Mouse (Mus musculus) embryonic facial prominence, embryonic 11.5 days (tissue): ENCODE measurements around the gene 1110002E22Rik. TPM values are rescaled to one million over a fixed set of nuclear protein-coding genes. Genes with fewer than 3 reads are reported as not detected.
A peak's percentile ranks its signal among the peaks of the same experiment; 100 is the strongest.

Source experiments
- ATAC-seq: fragments of 200-750 bp; cut with Nextera tagmentation; replicated peaks from 2 replicates; pipeline ENCODE4 v1.8.0; 2017; ENCODE audit warnings: low read depth; ENCODE audit not compliant: insufficient number of reproducible peaks, low FRiP score, low TSS enrichment
- DNase-seq: peaks from one replicate; pipeline ENCODE4 v3.0.0-alpha.2; 2015; ENCODE audit warnings: low spot score
- H3K27ac ChIP-seq: fragments of 300-500 bp; sonication (generic); replicated peaks from 2 replicates; pipeline ENCODE4 v1.5.1; 2014; ENCODE audit warnings: mild to moderate bottlenecking, low read depth, low read length, control low read depth
- H3K27me3 ChIP-seq: fragments of 300-500 bp; sonication (generic); 2 replicates; pipeline ENCODE4 v1.6.1; 2014; ENCODE audit warnings: mild to moderate bottlenecking, low read length, moderate library complexity, mixed read lengths; ENCODE audit not compliant: control insufficient read depth, insufficient read depth
- H3K36me3 ChIP-seq: fragments of 300-500 bp; sonication (generic); replicated peaks from 2 replicates; pipeline ENCODE4 v1.6.1; 2014; ENCODE audit warnings: low read depth, mild to moderate bottlenecking, low read length, moderate library complexity, mixed read lengths; ENCODE audit not compliant: control insufficient read depth, insufficient read depth
- H3K4me1 ChIP-seq: fragments of 300-500 bp; sonication (generic); 2 replicates; pipeline ENCODE4 v1.6.1; 2014; ENCODE audit warnings: low read length, mixed read lengths; ENCODE audit not compliant: control insufficient read depth, insufficient read depth
- H3K4me2 ChIP-seq: fragments of 300-500 bp; sonication (generic); 2 replicates; pipeline ENCODE4 v1.6.1; 2014; ENCODE audit warnings: low read depth, mild to moderate bottlenecking, control low read depth, low read length, moderate library complexity
- H3K4me3 ChIP-seq: fragments of 300-500 bp; sonication (generic); 2 replicates; pipeline ENCODE4 v1.5.1; 2014; ENCODE audit warnings: low read depth, low read length, control low read depth
- H3K9ac ChIP-seq: fragments of 300-500 bp; sonication (generic); replicated peaks from 2 replicates; pipeline ENCODE4 v1.6.1; 2014; ENCODE audit warnings: mild to moderate bottlenecking, control low read depth, low read length
- H3K9me3 ChIP-seq: fragments of 300-500 bp; sonication (generic); replicated peaks from 2 replicates; pipeline ENCODE4 v1.6.1; 2016; ENCODE audit warnings: mild to moderate bottlenecking, low read length, inconsistent platforms, mixed read lengths; ENCODE audit not compliant: control insufficient read depth
- WGBS: fragments of 180-500 bp; shearing (Covaris S2); extraction: QIAGEN DNeasy Blood & Tissue Kit; methylation state at CpG from one replicate; pipeline ENCODE4 v1.1.7; 2014; 5-methylcytosine and 5-hydroxymethylcytosine counted together
- polyA plus RNA-seq: library from polyadenylated mRNA; unstranded; fragments of >200 nt; fragmentation: Nextera tagmentation; extraction: Ambion mirVana; gene quantifications from 2 replicates; pipeline ENCODE4 v1.2.1, GENCODE M21; 2014

The 1110002E22Rik gene
- polyA plus RNA-seq, 1 experiment from 2014 or later, result 0.17 TPM

GRCm38 (mm10) chr3:138066348-138066856 lies 1.6 kb downstream of the 1110002E22Rik start:
- H3K4me1 ChIP-seq, result 0 out of 2 replicates have a peak, but pooled peaks cover 4% of the 10 kb centered on the region
- no peaks in the 10 kb centered on the region for H3K36me3 ChIP-seq
- no peak for DNase-seq
- ATAC-seq, result no peak
- H3K4me3 ChIP-seq, result no peak overlapping the region
- no peak overlapping the region for H3K27ac ChIP-seq
- peak overlapping the region; percentile 3; the same call in 1 of the 2 replicates for H3K4me2 ChIP-seq
- H3K9ac ChIP-seq, result no peak overlapping the region
- H3K27me3 ChIP-seq, result no peaks in the 10 kb centered on the region
- no peaks in the 10 kb centered on the region for H3K9me3 ChIP-seq
- WGBS, result 80% methylated on average over 20 of the region's 20 CpGs

- H3K27me3 ChIP-seq, result no peaks in the 10 kb centered on the region
- no peak within 1 kb of the TSS for H3K9ac ChIP-seq
- H3K9me3 ChIP-seq, result no peaks in the 10 kb centered on the region
- H3K36me3 ChIP-seq, result no peaks in the 10 kb centered on the region
- H3K4me3 ChIP-seq, result no peak within 1 kb of the TSS
- peak within 1 kb of the TSS; percentile 3; the same call in 1 of the 2 replicates for H3K4me2 ChIP-seq
- no peak for DNase-seq
- 95% methylated on average over 12 of the region's 12 CpGs for WGBS
- no peak within 1 kb of the TSS for H3K27ac ChIP-seq
- no peak for ATAC-seq
- 0 out of 2 replicates have a peak, but pooled peaks cover 4% of the 10 kb centered on the region for H3K4me1 ChIP-seq
Observed at GRCm38 (mm10) chr3:138067288-138067687, 2.4 kb downstream of the 1110002E22Rik start, which contains the start of gene Gm5105. Gene Gm5105, minus strand, starts transcription at chr3:138067388.

- Histone ChIP-seq H3K9me3 (no peaks in the 10 kb centered on the region), H3K4me1 (0 out of 2 replicates have a peak, but pooled peaks cover 4% of the 10 kb centered on the region), H3K9ac (no peak overlapping the region), H3K27ac (no peak overlapping the region), H3K36me3 (no peaks in the 10 kb centered on the region), H3K27me3 (no peaks in the 10 kb centered on the region), H3K4me2 (no peak overlapping the region), H3K4me3 (no peak overlapping the region)
- 93% methylated on average over 12 of the region's 12 CpGs for WGBS
- DNase-seq (no peak), ATAC-seq (no peak)
Observed at GRCm38 (mm10) chr3:138068103-138068502, 3.3 kb downstream of the 1110002E22Rik start.

DNA sequence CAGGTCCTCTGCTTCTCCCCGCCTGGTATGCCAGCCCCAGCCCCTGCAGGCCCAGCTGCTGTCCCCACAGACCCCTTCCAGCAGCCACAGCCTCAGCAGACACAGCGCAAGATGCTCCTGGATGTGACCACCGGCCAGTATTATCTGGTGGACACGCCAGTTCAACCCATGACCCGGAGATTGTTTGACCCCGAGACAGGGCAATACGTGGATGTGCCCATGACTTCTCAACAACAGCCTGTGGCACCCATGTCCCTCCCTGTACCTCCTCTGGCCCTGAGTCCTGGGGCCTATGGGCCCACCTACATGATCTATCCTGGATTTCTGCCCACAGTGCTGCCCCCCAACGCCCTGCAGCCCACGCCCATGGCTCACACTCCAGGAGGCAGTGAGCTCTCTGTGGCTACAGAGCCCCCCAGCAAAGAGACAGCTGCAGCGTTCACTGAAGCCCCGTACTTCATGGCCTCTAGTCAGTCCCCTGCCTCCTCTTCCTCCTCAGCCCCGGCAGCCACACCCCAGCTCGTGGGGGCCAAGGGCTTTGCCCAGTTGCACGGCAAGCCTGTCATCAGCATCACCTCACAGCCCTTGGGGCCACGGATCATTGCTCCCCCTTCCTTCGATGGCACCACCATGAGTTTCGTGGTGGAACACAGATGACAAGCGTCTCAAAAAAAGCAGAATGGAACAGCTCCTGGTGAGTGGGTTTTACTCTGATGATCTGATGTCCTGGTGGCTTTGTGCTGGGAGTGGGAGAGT lies 5.1 kb downstream of the 1110002E22Rik start:
- ATAC-seq (no peak), DNase-seq (no peak)
- H3K36me3 ChIP-seq, result no peaks in the 10 kb centered on the region
- H3K4me3 ChIP-seq, result no peak overlapping the region
- WGBS, result 72% methylated on average over 18 of the region's 18 CpGs
- H3K4me1 ChIP-seq, result 0 out of 2 replicates have a peak, but pooled peaks cover 4% of the 10 kb centered on the region
- no peak overlapping the region for H3K4me2 ChIP-seq
- no peak overlapping the region for H3K27ac ChIP-seq
- H3K9ac ChIP-seq, result no peak overlapping the region
- no peaks in the 10 kb centered on the region for H3K9me3 ChIP-seq
- no peaks in the 10 kb centered on the region for H3K27me3 ChIP-seq

DNA sequence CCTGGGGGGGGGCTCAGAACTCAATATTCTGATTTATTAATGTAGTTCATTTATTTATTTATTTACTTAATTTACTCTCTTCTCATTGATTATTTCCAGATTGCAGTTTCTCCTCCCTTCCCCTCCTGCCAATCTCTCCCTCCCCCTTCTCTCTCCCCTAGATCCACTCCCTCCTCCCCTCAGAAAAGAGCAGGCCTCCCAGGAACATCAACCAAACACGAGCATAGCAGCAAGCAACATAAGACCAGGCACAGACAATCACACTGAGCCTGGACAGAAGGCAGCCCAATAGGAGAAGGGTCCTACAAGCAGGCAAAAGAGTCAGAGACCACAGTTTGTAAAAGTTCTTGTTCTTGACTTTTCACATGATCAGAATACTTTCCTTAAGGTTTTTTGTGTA lies 6.2 kb downstream of the 1110002E22Rik start:
- no peaks in the 10 kb centered on the region for H3K9me3 ChIP-seq
- H3K4me2 ChIP-seq, result no peak overlapping the region
- H3K36me3 ChIP-seq, result no peaks in the 10 kb centered on the region
- ATAC-seq (no peak), DNase-seq (peak; percentile 50)
- H3K4me3 ChIP-seq, result no peak overlapping the region
- no peak overlapping the region for H3K9ac ChIP-seq
- 6% methylated on average over 1 of the region's 1 CpGs for WGBS
- H3K27ac ChIP-seq, result no peak overlapping the region
- 0 out of 2 replicates have a peak, but pooled peaks cover 4% of the 10 kb centered on the region for H3K4me1 ChIP-seq
- H3K27me3 ChIP-seq, result no peaks in the 10 kb centered on the region

GRCm38 (mm10) chr3:138071476-138072073 lies 6.7 kb downstream of the 1110002E22Rik start:
- Histone ChIP-seq H3K4me2 (no peak overlapping the region), H3K4me1 (0 out of 2 replicates have a peak, but pooled peaks cover 4% of the 10 kb centered on the region), H3K4me3 (no peak overlapping the region), H3K36me3 (no peaks in the 10 kb centered on the region), H3K27ac (no peak overlapping the region), H3K27me3 (no peaks in the 10 kb centered on the region), H3K9ac (no peak overlapping the region), H3K9me3 (no peaks in the 10 kb centered on the region)
- ATAC-seq (no peak), DNase-seq (peak; percentile 30)
- WGBS, result 69% methylated on average over 10 of the region's 10 CpGs

DNA sequence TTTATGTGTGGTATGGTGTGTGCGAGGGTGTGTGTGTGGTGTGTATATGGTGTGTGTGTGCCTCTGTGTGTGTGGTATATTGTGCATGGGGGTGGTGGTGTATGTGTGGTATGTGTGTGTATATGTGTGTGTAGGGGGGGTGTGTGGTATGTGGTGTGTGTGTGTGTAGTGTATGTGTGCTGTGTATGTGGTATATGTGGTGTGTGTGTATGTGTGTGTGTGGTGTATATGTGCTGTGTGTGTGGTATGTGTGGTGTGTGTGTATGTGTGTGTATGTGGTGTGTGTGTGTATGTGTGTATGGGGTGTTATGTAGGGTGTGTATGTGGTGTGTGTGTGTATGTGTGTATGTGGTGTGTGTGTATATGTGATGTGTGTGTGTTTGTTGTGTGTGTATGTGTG lies 9.4 kb downstream of the 1110002E22Rik start:
- Histone ChIP-seq H3K9ac (no peak overlapping the region), H3K4me2 (no peak overlapping the region), H3K36me3 (no peaks in the 10 kb centered on the region), H3K27me3 (no peaks in the 10 kb centered on the region), H3K9me3 (no peaks in the 10 kb centered on the region), H3K4me3 (no peak overlapping the region), H3K4me1 (0 out of 2 replicates have a peak, but pooled peaks cover 4% of the 10 kb centered on the region), H3K27ac (no peak overlapping the region)
- 95% methylated on average over 1 of the region's 1 CpGs for WGBS
- DNase-seq (no peak), ATAC-seq (peak; percentile 39; the same call in 1 of the 2 replicates)

DNA sequence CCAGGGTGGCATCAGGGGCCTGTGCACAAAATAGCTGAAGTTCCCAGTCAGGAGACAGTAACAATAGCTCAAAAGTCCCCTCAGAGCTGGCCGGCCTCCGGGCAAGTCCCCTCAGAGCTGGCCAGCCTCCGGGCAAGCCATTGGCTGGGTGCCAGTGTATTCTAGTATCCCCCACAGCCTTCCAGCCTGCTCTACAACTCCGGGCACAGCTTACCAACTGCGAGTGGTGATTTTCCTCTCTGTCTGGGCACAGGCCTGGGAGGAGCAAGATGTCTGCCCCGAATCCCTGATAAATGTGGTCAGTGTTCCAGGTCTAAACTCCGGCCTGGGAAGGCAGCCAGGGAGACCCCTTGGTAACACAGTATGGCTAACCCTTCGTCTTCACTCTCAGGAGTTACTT lies 10.4 kb downstream of the 1110002E22Rik start:
- 0 out of 2 replicates have a peak, but pooled peaks cover 2% of the 10 kb centered on the region for H3K4me1 ChIP-seq
- WGBS, result 86% methylated on average over 8 of the region's 8 CpGs

More for the DNA sequence above, 10.4 kb downstream of the 1110002E22Rik start:
- H3K4me2 ChIP-seq, result no peak overlapping the region
- no peak overlapping the region for H3K4me3 ChIP-seq
- ATAC-seq, result no peak
- no peaks in the 10 kb centered on the region for H3K27me3 ChIP-seq
- DNase-seq, result no peak
- H3K27ac ChIP-seq, result no peak overlapping the region
- no peaks in the 10 kb centered on the region for H3K9me3 ChIP-seq
- H3K36me3 ChIP-seq, result no peaks in the 10 kb centered on the region
- H3K9ac ChIP-seq, result no peak overlapping the region
